Mouse (Mus musculus) left cerebral cortex, postnatal 14 days (tissue): ENCODE measurements around the gene Gm9048. TPM values are rescaled to one million over a fixed set of nuclear protein-coding genes. Genes with fewer than 3 reads are reported as not detected.
"Not testable (repeated sequence)": the region's sequence is repeated elsewhere in the genome, so short reads cannot be mapped to it uniquely, and the experiment has no call there.

Experiments used
- DNase-seq, 2 experiments: peaks; one replicate each; pipeline ENCODE4 v3.0.0; 2021 to 2022; ENCODE audit warnings: low spot score in 2 of 2, mixed read lengths in 1 of 2
- intact Hi-C: fragments of 180-260 bp; cut with DNase I; formaldehyde crosslinking; loops from one replicate; pipeline ENCODE4 v1.15.1; 2025
- long read RNA-seq, 2 experiments: library from polyadenylated mRNA; stranded (forward); transcript quantifications; one replicate each; pipeline ENCODE4 v2.0.0; 2021
- total RNA-seq, 2 experiments: library from RNA; stranded (reverse); gene quantifications; 2 replicates each; pipeline ENCODE4 v1.2.3; 2021

Gm9048 gene
- not detected for total RNA-seq
- long read RNA-seq, experiment 1, result 0 reads
- long read RNA-seq, experiment 2, result 0 reads

DNA sequence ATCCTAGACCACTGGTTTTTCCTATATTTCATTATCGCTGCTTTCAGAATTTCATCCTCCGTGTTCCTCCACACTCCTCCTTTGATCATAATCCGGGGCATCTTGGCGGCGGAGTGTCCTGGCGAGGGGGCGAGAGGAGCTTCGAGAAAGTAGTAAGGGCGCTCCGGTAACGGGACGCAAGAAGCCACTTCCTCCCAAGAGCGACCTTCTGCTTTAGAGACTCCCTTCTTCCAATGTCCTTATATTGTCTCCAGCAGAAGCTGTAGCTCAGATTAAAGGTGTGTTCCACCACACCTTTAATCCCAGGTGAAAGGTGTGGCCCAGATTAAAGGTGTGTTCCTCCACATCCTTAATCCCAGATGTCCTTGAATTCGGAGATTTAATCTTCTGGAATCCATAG is at the start of gene Gm9048:
Gene Gm9048 (minus strand): TSS at position 101 of the 400 bp plus-strand sequence.
- intact Hi-C loops, DNase-seq: not testable (repeated sequence)

DNA sequence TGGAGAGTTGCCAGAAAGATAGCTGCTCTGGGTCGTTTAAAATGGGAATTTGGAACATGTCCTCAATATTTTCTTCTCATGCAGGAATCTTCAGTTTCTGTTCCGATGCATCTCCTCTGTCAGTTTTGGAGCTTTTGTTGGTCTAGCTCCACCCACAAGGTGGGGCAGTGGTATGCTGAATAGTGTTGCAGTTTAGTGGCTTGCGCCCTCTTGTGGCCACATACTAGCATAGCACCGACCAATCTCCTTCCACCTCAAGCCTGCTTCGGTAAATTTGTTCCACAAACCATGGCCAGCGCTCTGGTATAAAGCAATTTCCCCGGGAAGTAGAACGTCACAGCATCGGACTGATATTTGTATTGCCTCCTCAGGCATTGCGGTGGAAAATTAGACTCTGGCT is 22.0 kb upstream of the Gm9048 start:
- intact Hi-C loops, result no loop called here

DNA sequence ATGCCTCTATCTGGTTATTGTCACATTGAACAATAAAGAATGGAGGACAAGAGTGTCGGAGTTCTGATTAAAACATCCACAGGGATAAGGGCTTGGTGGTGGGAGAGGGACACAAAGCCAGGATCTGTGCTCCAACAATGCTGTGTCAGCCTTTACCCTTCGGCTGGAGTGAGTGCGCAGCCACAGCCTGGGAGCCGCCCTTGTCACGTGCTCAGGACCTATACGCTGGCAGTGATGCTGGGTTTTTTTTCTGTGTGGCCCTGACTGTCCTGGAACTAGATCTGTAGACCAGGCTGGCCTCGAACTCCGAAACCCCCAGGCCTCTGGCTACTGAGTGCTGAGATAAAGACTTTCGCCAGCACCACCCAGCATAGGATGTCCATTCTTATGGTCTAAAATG is 21.0 kb upstream of the Gm9048 start:
- intact Hi-C loops, result no loop called here
- no peak for DNase-seq

More for the DNA sequence above, 22.0 kb upstream of the Gm9048 start:
- DNase-seq, result peak; percentile 90 to 91

DNA sequence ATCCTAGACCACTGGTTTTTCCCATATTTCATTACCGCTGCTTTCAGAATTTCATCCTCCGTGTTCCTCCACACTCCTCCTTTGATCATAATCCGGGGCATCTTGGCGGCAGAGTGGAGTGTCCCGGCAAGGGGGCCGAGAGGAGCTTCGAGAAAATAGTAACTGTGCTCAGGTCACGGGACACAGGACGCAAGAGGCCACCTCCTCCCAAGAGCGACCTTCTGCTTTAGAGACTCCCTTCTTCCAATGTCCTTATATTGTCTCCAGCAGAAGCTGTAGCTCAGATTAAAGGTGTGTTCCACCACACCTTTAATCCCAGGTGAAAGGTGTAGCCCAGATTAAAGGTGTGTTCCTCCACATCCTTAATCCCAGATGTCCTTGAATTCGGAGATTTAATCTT is 5.5 kb upstream of the Gm9048 start, which contains the start of gene Gm9049:
Gene Gm9049 (minus strand): TSS at position 101 of the 400 bp plus-strand sequence.
- intact Hi-C loops, DNase-seq: not testable (repeated sequence)

DNA sequence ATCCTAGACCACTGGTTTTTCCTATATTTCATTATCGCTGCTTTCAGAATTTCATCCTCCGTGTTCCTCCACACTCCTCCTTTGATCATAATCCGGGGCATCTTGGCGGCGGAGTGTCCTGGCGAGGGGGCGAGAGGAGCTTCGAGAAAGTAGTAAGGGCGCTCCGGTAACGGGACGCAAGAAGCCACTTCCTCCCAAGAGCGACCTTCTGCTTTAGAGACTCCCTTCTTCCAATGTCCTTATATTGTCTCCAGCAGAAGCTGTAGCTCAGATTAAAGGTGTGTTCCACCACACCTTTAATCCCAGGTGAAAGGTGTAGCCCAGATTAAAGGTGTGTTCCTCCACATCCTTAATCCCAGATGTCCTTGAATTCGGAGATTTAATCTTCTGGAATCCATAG is 5.3 kb downstream of the Gm9048 start, which contains the start of gene Gm9046:
Gene Gm9046 (minus strand): TSS at position 101 of the 400 bp plus-strand sequence.
- DNase-seq, intact Hi-C loops: not testable (repeated sequence)

DNA sequence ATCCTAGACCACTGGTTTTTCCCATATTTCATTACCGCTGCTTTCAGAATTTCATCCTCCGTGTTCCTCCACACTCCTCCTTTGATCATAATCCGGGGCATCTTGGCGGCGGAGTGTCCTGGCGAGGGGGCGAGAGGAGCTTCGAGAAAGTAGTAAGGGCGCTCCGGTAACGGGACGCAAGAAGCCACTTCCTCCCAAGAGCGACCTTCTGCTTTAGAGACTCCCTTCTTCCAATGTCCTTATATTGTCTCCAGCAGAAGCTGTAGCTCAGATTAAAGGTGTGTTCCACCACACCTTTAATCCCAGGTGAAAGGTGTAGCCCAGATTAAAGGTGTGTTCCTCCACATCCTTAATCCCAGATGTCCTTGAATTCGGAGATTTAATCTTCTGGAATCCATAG is 10.7 kb downstream of the Gm9048 start, which contains the start of gene Gm9045:
Gene Gm9045 (minus strand): TSS at position 101 of the 400 bp plus-strand sequence.
- intact Hi-C loops, result not testable (repeated sequence)

DNA sequence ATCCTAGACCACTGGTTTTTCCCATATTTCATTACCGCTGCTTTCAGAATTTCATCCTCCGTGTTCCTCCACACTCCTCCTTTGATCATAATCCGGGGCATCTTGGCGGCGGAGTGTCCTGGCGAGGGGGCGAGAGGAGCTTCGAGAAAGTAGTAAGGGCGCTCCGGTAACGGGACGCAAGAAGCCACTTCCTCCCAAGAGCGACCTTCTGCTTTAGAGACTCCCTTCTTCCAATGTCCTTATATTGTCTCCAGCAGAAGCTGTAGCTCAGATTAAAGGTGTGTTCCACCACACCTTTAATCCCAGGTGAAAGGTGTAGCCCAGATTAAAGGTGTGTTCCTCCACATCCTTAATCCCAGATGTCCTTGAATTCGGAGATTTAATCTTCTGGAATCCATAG is 16.2 kb downstream of the Gm9048 start, which contains the start of gene Gm9044:
Gene Gm9044 (minus strand): TSS at position 101 of the 400 bp plus-strand sequence.
- intact Hi-C loops, DNase-seq: not testable (repeated sequence)

More for the DNA sequence above, 10.7 kb downstream of the Gm9048 start, which contains the start of gene Gm9045:
- DNase-seq, result not testable (repeated sequence)

DNA sequence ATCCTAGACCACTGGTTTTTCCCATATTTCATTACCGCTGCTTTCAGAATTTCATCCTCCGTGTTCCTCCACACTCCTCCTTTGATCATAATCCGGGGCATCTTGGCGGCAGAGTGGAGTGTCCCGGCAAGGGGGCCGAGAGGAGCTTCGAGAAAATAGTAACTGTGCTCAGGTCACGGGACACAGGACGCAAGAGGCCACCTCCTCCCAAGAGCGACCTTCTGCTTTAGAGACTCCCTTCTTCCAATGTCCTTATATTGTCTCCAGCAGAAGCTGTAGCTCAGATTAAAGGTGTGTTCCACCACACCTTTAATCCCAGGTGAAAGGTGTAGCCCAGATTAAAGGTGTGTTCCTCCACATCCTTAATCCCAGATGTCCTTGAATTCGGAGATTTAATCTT is 21.6 kb downstream of the Gm9048 start, which contains the start of gene Gm9040:
Gene Gm9040 (minus strand): TSS at position 101 of the 400 bp plus-strand sequence.
- intact Hi-C loops, DNase-seq: not testable (repeated sequence)

DNA sequence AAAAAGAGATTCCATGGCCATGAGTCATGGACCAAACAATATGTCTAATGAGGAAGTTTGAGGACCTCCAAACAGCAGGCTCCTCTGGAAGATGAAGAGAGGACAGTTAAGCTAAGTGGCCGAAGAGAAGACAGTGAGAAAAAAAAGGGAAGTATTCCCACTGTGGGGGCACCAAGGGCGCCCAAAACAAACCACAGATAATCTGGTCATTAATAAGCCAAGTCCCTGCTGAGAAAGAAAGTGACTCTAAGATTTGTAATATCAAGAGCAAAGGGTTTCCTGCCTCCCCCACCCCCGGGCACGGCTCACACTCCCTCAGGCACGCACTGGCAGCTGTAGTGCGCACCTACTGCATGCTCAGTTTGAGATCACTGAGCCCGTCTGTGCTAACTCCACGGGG is 29.5 kb downstream of the Gm9048 start:
- intact Hi-C loops, result no loop called here
- no peak for DNase-seq

DNA sequence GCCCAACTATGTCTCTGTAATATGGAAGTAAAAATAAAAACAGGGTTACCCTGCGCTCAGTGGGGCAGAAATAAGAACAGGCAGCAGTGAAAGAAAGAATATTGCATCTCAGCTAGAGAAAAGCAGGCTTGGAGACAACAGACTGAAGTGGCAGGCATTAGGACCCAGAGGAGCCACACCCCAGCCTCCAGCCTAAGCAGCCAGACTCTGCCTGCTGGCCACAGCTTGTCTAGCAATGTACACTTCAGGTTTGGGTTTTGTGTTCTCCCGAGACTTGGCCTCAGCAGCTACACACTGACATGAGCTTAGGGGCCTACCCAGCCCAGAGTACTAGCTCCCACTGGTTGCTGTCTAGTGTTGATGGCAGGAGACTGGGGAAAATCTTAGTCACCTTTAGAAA is 46.3 kb downstream of the Gm9048 start:
- intact Hi-C loops, result not testable (repeated sequence)

More for the DNA sequence above, 46.3 kb downstream of the Gm9048 start:
- not testable (repeated sequence) for DNase-seq

Other genes with a start within 250 kb of the Gm9048 start
- gene Mdm1, start 206.9 kb downstream of the Gm9048 start, total RNA-seq, result 1 to 10 TPM; 8.3 to 8.6 TPM
- not detected for gene Il22, start 143.7 kb downstream of the Gm9048 start, total RNA-seq
- under 1 TPM; 0.75 to 0.85 TPM for gene Gm32717, start 107.9 kb downstream of the Gm9048 start, total RNA-seq
- under 1 TPM; 0.75 to 0.85 TPM for gene Gm32802, start 90.0 kb downstream of the Gm9048 start, total RNA-seq
- gene Iltifb, start 53.6 kb downstream of the Gm9048 start, total RNA-seq, result not detected
- gene Gm9040, start 21.7 kb downstream of the Gm9048 start, total RNA-seq, result not detected
- not detected for gene Gm9044, start 16.3 kb downstream of the Gm9048 start, total RNA-seq
- gene Gm9045, start 10.8 kb downstream of the Gm9048 start, total RNA-seq, result not detected
- not detected for gene Gm9046, start 5.4 kb downstream of the Gm9048 start, total RNA-seq
- not detected for gene Gm9049, start 5.4 kb upstream of the Gm9048 start, total RNA-seq
- not detected for gene Ifng, start 92.4 kb upstream of the Gm9048 start, total RNA-seq